Mouse (Mus musculus): ENCODE data around the gene Ppp2r5d. TPM values are rescaled to one million over a fixed set of nuclear protein-coding genes. Genes with fewer than 3 reads are reported as not detected.
A peak's percentile ranks its signal among the peaks of the same experiment; 100 is the strongest.

Ppp2r5d gene
- total RNA-seq, 2 experiments from 2014 or later: 99.6 to 100 TPM

- intact Hi-C loops (cut with DNase I): loop anchor here (10.0 kb wide), 1 partner anchor 94 kb away; the partner anchor contains the start of gene Srf
Observed at GRCm38 (mm10) chr17:46648436-46648835, 56.5 kb downstream of the Ppp2r5d start.

GRCm38 (mm10) chr17:46647279-46647678, 57.6 kb downstream of the Ppp2r5d start:
- no peak for DNase-seq
- intact Hi-C loops (cut with DNase I): loop anchor here (10.0 kb wide), 1 partner anchor 92 kb away; the partner anchor contains the start of gene Srf

More at GRCm38 (mm10) chr17:46648436-46648835, 56.5 kb downstream of the Ppp2r5d start:
- DNase-seq: no peak

DNA sequence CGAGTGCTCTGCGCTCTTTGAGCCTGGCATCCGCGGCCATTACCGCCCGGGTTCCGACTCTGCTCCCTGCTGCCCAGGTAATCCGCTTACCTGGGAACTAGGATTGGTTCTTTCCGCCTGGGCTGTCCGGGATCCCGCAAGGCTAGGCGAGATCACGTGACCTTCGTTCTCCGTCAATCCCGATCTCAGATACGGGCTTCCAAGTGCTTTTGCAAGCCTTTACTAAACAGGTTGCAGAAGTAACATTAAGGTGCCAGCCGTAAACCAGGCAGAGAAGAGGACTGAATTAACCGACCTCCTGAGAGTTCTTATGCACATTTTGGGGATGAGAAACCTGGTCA, 58.6 kb downstream of the Ppp2r5d start:
- intact Hi-C loops (cut with DNase I): loop anchor here (10.0 kb wide), 1 partner anchor 91 kb away; the partner anchor contains the start of gene Srf
- DNase-seq: no peak

DNA sequence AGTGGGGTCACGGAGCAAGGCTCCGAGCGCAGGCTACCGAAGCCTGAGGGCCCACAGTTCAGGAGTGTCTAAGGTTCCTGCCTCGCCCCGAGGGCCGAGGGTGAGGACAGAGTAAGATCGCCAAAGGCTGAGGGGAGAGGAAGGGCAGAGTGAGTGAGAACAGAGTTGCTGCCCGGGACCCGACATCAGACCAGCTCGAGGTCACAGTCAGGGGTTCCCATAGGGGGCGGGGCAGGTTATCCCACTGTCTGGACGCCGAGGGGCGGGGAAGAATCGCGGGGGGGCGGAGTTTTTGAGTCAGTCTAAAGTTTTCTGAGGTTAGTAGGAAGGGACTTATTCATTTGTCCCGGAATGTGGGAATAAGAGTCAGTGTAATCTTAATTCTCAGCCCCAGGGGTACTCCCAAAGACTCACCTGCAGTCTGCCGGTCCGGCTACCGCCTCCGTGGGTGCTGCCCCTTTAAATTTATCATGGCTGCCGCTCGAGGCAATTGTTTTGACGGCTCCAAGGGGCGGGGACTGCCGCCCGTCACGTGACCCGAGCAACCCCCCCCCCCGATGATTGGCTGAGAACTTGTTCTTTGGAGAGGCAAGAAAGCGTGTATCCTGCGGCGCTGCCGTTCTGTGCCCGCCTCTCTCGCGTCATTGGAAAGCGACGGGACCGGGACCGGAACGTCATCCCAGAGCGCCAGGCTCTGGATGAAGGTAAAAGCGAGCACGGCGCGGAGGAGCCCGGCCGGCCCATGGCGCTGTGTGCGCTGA, 59.2 kb downstream of the Ppp2r5d start, which contains the start of the genes Klc4 and Mrpl2:
Gene Klc4, minus strand, starts transcription at position 462 of the 761 bp plus-strand sequence.
Gene Mrpl2, plus strand, starts transcription at position 669 of the 761 bp plus-strand sequence.
- peak; percentile 98 for DNase-seq
- intact Hi-C loops (cut with DNase I): loop anchor here (10.0 kb wide), 1 partner anchor 91 kb away; the partner anchor contains the start of gene Srf

- intact Hi-C loops (cut with DNase I): loop anchor here (10.0 kb wide), 1 partner anchor 90 kb away; the partner anchor contains the start of gene Srf
- DNase-seq: peak; percentile 45
Observed at GRCm38 (mm10) chr17:46644916-46645475, 59.9 kb downstream of the Ppp2r5d start.

- intact Hi-C loops (cut with DNase I): loop anchor here (10.0 kb wide), 1 partner anchor 89 kb away; the partner anchor contains the start of gene Srf
- no peak for DNase-seq
Observed at GRCm38 (mm10) chr17:46644152-46644805, 60.6 kb downstream of the Ppp2r5d start.

GRCm38 (mm10) chr17:46642060-46642459, 62.9 kb downstream of the Ppp2r5d start:
- no peak for DNase-seq
- intact Hi-C loops (cut with DNase I): loop anchor here (10.0 kb wide), 1 partner anchor 87 kb away; the partner anchor contains the start of gene Srf

DNA sequence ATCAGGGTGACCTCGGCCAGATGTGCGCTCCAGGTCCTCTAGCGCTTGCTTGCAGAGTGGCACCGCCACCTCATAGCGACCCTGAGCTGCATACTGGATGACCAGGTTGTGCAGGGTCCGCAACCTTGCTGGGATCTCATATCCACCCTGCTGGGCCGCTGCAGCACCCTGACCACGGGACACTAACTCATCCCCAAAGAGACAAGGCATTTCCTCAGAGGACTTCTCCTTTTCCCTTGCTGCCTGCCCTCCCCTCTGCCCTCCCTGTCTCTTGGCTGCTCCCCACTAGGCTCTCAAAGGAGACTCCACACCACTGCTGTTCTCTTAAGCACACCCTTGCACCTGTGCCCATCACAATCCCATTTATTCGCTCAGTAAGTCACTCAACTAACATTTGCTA, 65.0 kb downstream of the Ppp2r5d start:
- intact Hi-C loops (cut with DNase I): loop anchor here (10.0 kb wide), 1 partner anchor 85 kb away; the partner anchor contains the start of gene Srf
- no peak for DNase-seq

- intact Hi-C loops (cut with DNase I): no loop called here
- DNase-seq: peak; percentile 67
Observed at GRCm38 (mm10) chr17:46636831-46637523, 67.9 kb downstream of the Ppp2r5d start.

Other genes with a start within 250 kb of the Ppp2r5d start
- 10 to 100 TPM; 86.7 to 88.6 TPM for gene Ttbk1, start 217.4 kb downstream of the Ppp2r5d start, total RNA-seq (2021)
- gene Dnph1, start 208.4 kb downstream of the Ppp2r5d start, total RNA-seq (2021): 1 to 10 TPM; 6.0 to 7.1 TPM
- 10 to 100 TPM; 48.0 to 49.9 TPM for gene Cul9, start 158.7 kb downstream of the Ppp2r5d start, total RNA-seq (2021)
- gene Srf, start 148.9 kb downstream of the Ppp2r5d start, total RNA-seq (2021): 10 to 100 TPM; 55.2 to 58.1 TPM
- 10 to 100 TPM; 29.8 to 30.6 TPM for gene Ptk7, start 75.6 kb downstream of the Ppp2r5d start, total RNA-seq (2021)
- gene Klc4, start 59.1 kb downstream of the Ppp2r5d start, total RNA-seq (2021): 10 to 100 TPM; 18.9 to 20.4 TPM
- 10 to 100 TPM; 34.3 to 43.6 TPM for gene Mrpl2, start 58.9 kb downstream of the Ppp2r5d start, total RNA-seq (2021)
- 10 to 100 TPM; 64.7 to 71.0 TPM for gene Cul7, start 54.8 kb downstream of the Ppp2r5d start, total RNA-seq (2021)
- 10 to 100 TPM; 19.0 to 22.7 TPM for gene Rrp36, start 30.8 kb downstream of the Ppp2r5d start, total RNA-seq (2021)
- 100 to 1,000 TPM; 135 to 147 TPM for gene Mea1, start 26.3 kb downstream of the Ppp2r5d start, total RNA-seq (2021)
- gene Klhdc3, start 24.2 kb downstream of the Ppp2r5d start, total RNA-seq (2021): 100 to 1,000 TPM; 151 to 155 TPM
- 10 to 100 TPM; 30.9 to 32.0 TPM for gene Pex6, start 6.4 kb upstream of the Ppp2r5d start, total RNA-seq (2021)
- under 1 TPM; 0.88 to 0.89 TPM for gene Gnmt, start 24.1 kb upstream of the Ppp2r5d start, total RNA-seq (2021)
- gene Cnpy3, start 47.1 kb upstream of the Ppp2r5d start, total RNA-seq (2021): 10 to 100 TPM; 50.8 to 53.2 TPM
- gene Ptcra, start 58.6 kb upstream of the Ppp2r5d start, total RNA-seq (2021): not detected
- gene 2310039H08Rik, start 67.5 kb upstream of the Ppp2r5d start, total RNA-seq (2021): 10 to 100 TPM; 18.7 to 21.1 TPM
- gene Rpl7l1, start 77.6 kb upstream of the Ppp2r5d start, total RNA-seq (2021): 10 to 100 TPM; 47.3 to 58.3 TPM
- 10 to 100 TPM; 42.2 to 45.3 TPM for gene Bicral, start 153.4 kb upstream of the Ppp2r5d start, total RNA-seq (2021)
- 10 to 100 TPM; 23.4 to 28.5 TPM for gene Tbcc, start 185.6 kb upstream of the Ppp2r5d start, total RNA-seq (2021)
- not detected for gene Prph2, start 205.3 kb upstream of the Ppp2r5d start, total RNA-seq (2021)